Mouse (Mus musculus) hindbrain, embryonic 14.5 days (tissue): ENCODE measurements around the gene Cwc15. TPM values are rescaled to one million over a fixed set of nuclear protein-coding genes. Genes with fewer than 3 reads are reported as not detected.

Experiments used
- ATAC-seq: fragments of 200-750 bp; cut with Nextera tagmentation; 2 replicates; pipeline ENCODE4 v1.8.0; 2017; ENCODE audit warnings: moderate number of reproducible peaks, mild to moderate bottlenecking, moderate TSS enrichment, moderate library complexity; ENCODE audit not compliant: low FRiP score
- DNase-seq: peaks from one replicate; pipeline ENCODE4 v3.0.0-alpha.2; 2015; ENCODE audit warnings: low spot score
- H3K27ac ChIP-seq: fragments of 300-500 bp; sonication (generic); 2 replicates; pipeline ENCODE4 v1.5.1; 2014; ENCODE audit warnings: mild to moderate bottlenecking, moderate library complexity
- H3K27me3 ChIP-seq: fragments of 300-500 bp; sonication (generic); 2 replicates; pipeline ENCODE4 v1.6.1; 2014; ENCODE audit warnings: mild to moderate bottlenecking, low read length, mixed read lengths; ENCODE audit not compliant: control insufficient read depth, insufficient read depth
- H3K36me3 ChIP-seq: fragments of 300-500 bp; sonication (generic); replicated peaks from 2 replicates; pipeline ENCODE4 v1.6.1; 2014; ENCODE audit not compliant: control insufficient read depth, insufficient read depth
- H3K4me1 ChIP-seq: fragments of 300-500 bp; sonication (generic); replicated peaks from 2 replicates; pipeline ENCODE4 v1.6.1; 2014; ENCODE audit warnings: antibody characterized with exemption, low read length, mixed read lengths; ENCODE audit not compliant: control insufficient read depth, insufficient read depth
- H3K4me2 ChIP-seq: fragments of 300-500 bp; sonication (generic); replicated peaks from 2 replicates; pipeline ENCODE4 v1.6.1; 2014; ENCODE audit warnings: mild to moderate bottlenecking, moderate library complexity
- H3K4me3 ChIP-seq: fragments of 300-500 bp; sonication (generic); replicated peaks from 2 replicates; pipeline ENCODE4 v1.5.1; 2014; ENCODE audit warnings: mild to moderate bottlenecking, low read length
- H3K9ac ChIP-seq: fragments of 300-500 bp; sonication (generic); 2 replicates; pipeline ENCODE4 v1.6.1; 2014
- H3K9me3 ChIP-seq: fragments of 300-500 bp; sonication (generic); 2 replicates; pipeline ENCODE4 v1.6.1; 2016; ENCODE audit warnings: low read length; ENCODE audit not compliant: control insufficient read depth
- WGBS: fragments of 180-500 bp; shearing (Covaris S2); extraction: QIAGEN DNeasy Blood & Tissue Kit; methylation state at CpG from one replicate; pipeline ENCODE4 v1.1.7; 2014; 5-methylcytosine and 5-hydroxymethylcytosine counted together
- polyA plus RNA-seq: library from polyadenylated mRNA; unstranded; fragments of >200 nt; fragmentation: Nextera tagmentation; extraction: Ambion mirVana; gene quantifications from 2 replicates; pipeline ENCODE4 v1.2.1, GENCODE M21; 2014

The Cwc15 gene
- polyA plus RNA-seq, 1 experiment from 2014 or later = 145 TPM

- WGBS = 58% methylated on average over 9 of the region's 9 CpGs
- Histone ChIP-seq H3K4me2 (no peak overlapping the region), H3K4me1 (no peaks in the 10 kb centered on the region), H3K4me3 (no peak overlapping the region), H3K9me3 (no peaks in the 10 kb centered on the region), H3K36me3 (peaks cover 66% of the 10 kb centered on the region), H3K27me3 (no peaks in the 10 kb centered on the region), H3K27ac (no peak overlapping the region), H3K9ac (no peak overlapping the region)
- ATAC-seq (no peak), DNase-seq (no peak)
Observed at GRCm38 (mm10) chr9:14544034-14544757, 43.8 kb downstream of the Cwc15 start.

DNA sequence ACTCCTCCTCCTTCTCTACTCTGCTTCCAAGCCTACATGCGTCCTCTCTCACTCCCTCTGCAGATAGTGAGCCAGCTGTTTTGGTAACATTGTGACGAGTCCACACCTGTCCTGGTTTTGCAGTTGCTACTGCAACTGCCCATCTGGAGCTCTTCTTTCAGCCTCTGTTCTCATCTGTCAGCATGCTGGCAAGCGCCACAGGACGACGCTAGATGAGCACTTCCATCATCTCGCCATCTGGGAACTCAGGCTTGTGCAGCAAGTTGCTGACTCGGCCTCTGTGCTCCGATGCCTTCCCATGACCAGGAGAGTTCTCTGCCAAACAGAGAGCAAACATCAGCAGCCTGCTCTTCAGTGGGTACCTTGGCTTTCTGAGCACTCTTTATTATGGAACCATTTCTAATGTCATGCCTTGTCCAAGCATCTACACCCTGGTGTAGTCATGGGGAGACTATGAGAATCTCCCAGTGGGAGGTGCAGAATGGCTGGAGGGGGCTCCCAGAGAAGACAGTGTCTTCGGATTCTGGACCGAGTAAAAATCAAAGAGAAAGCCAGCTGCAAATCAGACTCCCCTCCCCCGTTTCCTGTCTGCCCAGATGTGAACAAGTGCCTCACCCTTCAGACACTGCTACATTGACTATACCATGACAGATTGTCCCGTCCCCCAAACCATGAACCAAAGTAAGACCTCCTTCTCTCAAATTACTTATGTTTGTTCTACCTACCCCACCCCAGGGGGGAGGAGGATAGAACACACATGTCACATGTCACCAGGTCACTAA, 47.4 kb downstream of the Cwc15 start:
- H3K9me3 ChIP-seq = no peaks in the 10 kb centered on the region
- H3K27me3 ChIP-seq = no peaks in the 10 kb centered on the region
- 81% methylated on average over 12 of the region's 12 CpGs for WGBS
- no peak for DNase-seq
- no peaks in the 10 kb centered on the region for H3K4me1 ChIP-seq
- peaks cover 86% of the 10 kb centered on the region for H3K36me3 ChIP-seq
- H3K27ac ChIP-seq = no peak overlapping the region
- no peak overlapping the region for H3K4me2 ChIP-seq
- no peak overlapping the region for H3K9ac ChIP-seq
- no peak overlapping the region for H3K4me3 ChIP-seq
- no peak for ATAC-seq

GRCm38 (mm10) chr9:14548366-14548761, 47.9 kb downstream of the Cwc15 start:
- Histone ChIP-seq H3K9ac (no peak overlapping the region), H3K4me1 (no peaks in the 10 kb centered on the region), H3K27me3 (no peaks in the 10 kb centered on the region), H3K4me2 (no peak overlapping the region), H3K36me3 (peaks cover 81% of the 10 kb centered on the region), H3K9me3 (no peaks in the 10 kb centered on the region), H3K4me3 (no peak overlapping the region), H3K27ac (no peak overlapping the region)
- 81% methylated on average over 11 of the region's 11 CpGs for WGBS
- DNase-seq = no peak
- no peak for ATAC-seq

- Histone ChIP-seq H3K4me1 (no peaks in the 10 kb centered on the region), H3K36me3 (peaks cover 79% of the 10 kb centered on the region), H3K27ac (no peak overlapping the region), H3K4me2 (no peak overlapping the region), H3K27me3 (no peaks in the 10 kb centered on the region), H3K9ac (no peak overlapping the region), H3K9me3 (no peaks in the 10 kb centered on the region), H3K4me3 (no peak overlapping the region)
- ATAC-seq (no peak), DNase-seq (no peak)
- 94% methylated on average over 10 of the region's 10 CpGs for WGBS
Observed at GRCm38 (mm10) chr9:14558332-14558731, 57.9 kb downstream of the Cwc15 start.

DNA sequence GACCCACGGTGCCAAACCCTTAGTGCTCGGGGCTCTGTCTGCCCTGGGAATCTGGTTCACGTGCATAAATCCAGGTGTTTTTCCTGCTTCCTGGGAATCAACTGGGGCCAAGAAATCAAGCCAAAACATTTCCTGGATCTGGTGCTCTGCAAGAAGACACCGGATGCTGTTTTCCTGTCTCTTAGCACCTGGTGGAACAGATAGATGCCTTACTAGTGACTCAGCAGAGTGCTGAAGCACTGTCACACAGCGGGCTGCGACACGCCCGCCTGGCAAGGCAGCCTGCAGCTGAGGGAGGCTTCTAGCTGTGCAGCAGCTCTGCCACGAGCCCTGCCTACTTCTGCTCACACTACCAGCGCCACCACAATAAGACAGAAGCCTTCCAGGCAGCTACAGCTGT, 59.0 kb downstream of the Cwc15 start:
- no peak; the same call in 1 of the 2 replicates for ATAC-seq
- Histone ChIP-seq H3K4me1 (no peaks in the 10 kb centered on the region), H3K36me3 (peaks cover 81% of the 10 kb centered on the region), H3K27me3 (no peaks in the 10 kb centered on the region), H3K4me2 (no peak overlapping the region), H3K4me3 (no peak overlapping the region), H3K27ac (no peak overlapping the region), H3K9me3 (no peaks in the 10 kb centered on the region), H3K9ac (no peak overlapping the region)
- no peak for DNase-seq
- WGBS = 85% methylated on average over 10 of the region's 10 CpGs

- Histone ChIP-seq H3K27me3 (no peaks in the 10 kb centered on the region), H3K9ac (no peak overlapping the region), H3K4me2 (no peak overlapping the region), H3K4me1 (no peaks in the 10 kb centered on the region), H3K4me3 (no peak overlapping the region), H3K27ac (no peak overlapping the region), H3K36me3 (peaks cover 81% of the 10 kb centered on the region), H3K9me3 (no peaks in the 10 kb centered on the region)
- no peak for DNase-seq
- 82% methylated on average over 9 of the region's 9 CpGs for WGBS
- peak; percentile 22; the same call in 1 of the 2 replicates for ATAC-seq
Observed at GRCm38 (mm10) chr9:14559996-14560395, 59.6 kb downstream of the Cwc15 start.

Other genes starting within 250 kb of the Cwc15 start
- 23.7 and 26.3 TPM in 2 replicates for gene Sesn3, start 225.6 kb upstream of the Cwc15 start, polyA plus RNA-seq
- 33.4 and 43.7 TPM in 2 replicates for gene Endod1, start 119.1 kb upstream of the Cwc15 start, polyA plus RNA-seq
- gene Kdm4d, start 135 bp upstream of the Cwc15 start, polyA plus RNA-seq = 0.73 and 0.74 TPM in 2 replicates
- gene Amotl1, start 144.4 kb downstream of the Cwc15 start, polyA plus RNA-seq = 10.1 and 10.3 TPM in 2 replicates
- gene Piwil4, start 240.1 kb downstream of the Cwc15 start, polyA plus RNA-seq = 0.27 and 0.38 TPM in 2 replicates